Mouse (Mus musculus): ENCODE results near the gene Cdkn1a. TPM values are rescaled to one million over a fixed set of nuclear protein-coding genes. Genes with fewer than 3 reads are reported as not detected.

The Cdkn1a gene
- polyA plus RNA-seq, 1 experiment: 453 TPM

GRCm38 (mm10) chr17:29078519-29079383 is 12.0 kb upstream of the Cdkn1a start:
- TF ChIP-seq POLR2A (IDR thresholded peaks at IDR 0.05; ENCODE audit: low read depth, low read length) (peak; percentile 80), CTCF (IDR thresholded peaks at IDR 0.05; ENCODE audit: borderline replicate concordance, insufficient read depth, low read length) (no peak)
- H3K4me3 ChIP-seq (ENCODE audit: insufficient read depth, low read length): peak overlapping the region; percentile 47
- H3K27ac ChIP-seq (ENCODE audit: insufficient read depth, low read length): peak overlapping the region; percentile 99
- peaks cover 9% of the 10 kb centered on the region for H3K4me1 ChIP-seq (ENCODE audit: control insufficient read depth, insufficient read depth, low read length)

- no peak overlapping the region for H3K4me3 ChIP-seq (ENCODE audit: insufficient read depth, low read length)
- H3K4me1 ChIP-seq (ENCODE audit: control insufficient read depth, insufficient read depth, low read length): peaks cover 9% of the 10 kb centered on the region
- TF ChIP-seq CTCF (IDR thresholded peaks at IDR 0.05; ENCODE audit: borderline replicate concordance, insufficient read depth, low read length): no peak
- peak; percentile 70 for TF ChIP-seq POLR2A (IDR thresholded peaks at IDR 0.05; ENCODE audit: low read depth, low read length)
- peak overlapping the region; percentile 85 for H3K27ac ChIP-seq (ENCODE audit: insufficient read depth, low read length)
Measured at GRCm38 (mm10) chr17:29080758-29081617, 9.8 kb upstream of the Cdkn1a start.

GRCm38 (mm10) chr17:29081618-29082381 is 9.0 kb upstream of the Cdkn1a start:
- TF ChIP-seq CTCF (IDR thresholded peaks at IDR 0.05; ENCODE audit: borderline replicate concordance, insufficient read depth, low read length) (no peak), POLR2A (IDR thresholded peaks at IDR 0.05; ENCODE audit: low read depth, low read length) (no peak)
- H3K4me1 ChIP-seq (ENCODE audit: control insufficient read depth, insufficient read depth, low read length): peaks cover 9% of the 10 kb centered on the region
- no peak overlapping the region for H3K4me3 ChIP-seq (ENCODE audit: insufficient read depth, low read length)
- H3K27ac ChIP-seq (ENCODE audit: insufficient read depth, low read length): peak overlapping the region; percentile 85

- no peak for TF ChIP-seq POLR2A (IDR thresholded peaks at IDR 0.05; ENCODE audit: low read depth, low read length)
- TF ChIP-seq CTCF (IDR thresholded peaks at IDR 0.05; ENCODE audit: borderline replicate concordance, insufficient read depth, low read length): no peak
- H3K4me3 ChIP-seq (ENCODE audit: insufficient read depth, low read length): no peak overlapping the region
- no peak overlapping the region for H3K27ac ChIP-seq (ENCODE audit: insufficient read depth, low read length)
- peaks cover 9% of the 10 kb centered on the region for H3K4me1 ChIP-seq (ENCODE audit: control insufficient read depth, insufficient read depth, low read length)
Measured at GRCm38 (mm10) chr17:29083586-29083985, 7.2 kb upstream of the Cdkn1a start.

GRCm38 (mm10) chr17:29084656-29085055 is 6.1 kb upstream of the Cdkn1a start:
- H3K27ac ChIP-seq (ENCODE audit: insufficient read depth, low read length): no peak overlapping the region
- peaks cover 9% of the 10 kb centered on the region for H3K4me1 ChIP-seq (ENCODE audit: control insufficient read depth, insufficient read depth, low read length)
- H3K4me3 ChIP-seq (ENCODE audit: insufficient read depth, low read length): no peak overlapping the region
- TF ChIP-seq POLR2A (IDR thresholded peaks at IDR 0.05; ENCODE audit: low read depth, low read length) (no peak), CTCF (IDR thresholded peaks at IDR 0.05; ENCODE audit: borderline replicate concordance, insufficient read depth, low read length) (no peak)

GRCm38 (mm10) chr17:29085266-29085665 is 5.5 kb upstream of the Cdkn1a start:
- no peak overlapping the region for H3K27ac ChIP-seq (ENCODE audit: insufficient read depth, low read length)
- no peak overlapping the region for H3K4me3 ChIP-seq (ENCODE audit: insufficient read depth, low read length)
- peaks cover 9% of the 10 kb centered on the region for H3K4me1 ChIP-seq (ENCODE audit: control insufficient read depth, insufficient read depth, low read length)
- no peak for TF ChIP-seq CTCF (IDR thresholded peaks at IDR 0.05; ENCODE audit: borderline replicate concordance, insufficient read depth, low read length)
- TF ChIP-seq POLR2A (IDR thresholded peaks at IDR 0.05; ENCODE audit: low read depth, low read length): no peak

GRCm38 (mm10) chr17:29086916-29087315 is 3.9 kb upstream of the Cdkn1a start:
- TF ChIP-seq POLR2A (IDR thresholded peaks at IDR 0.05; ENCODE audit: low read depth, low read length): no peak
- TF ChIP-seq CTCF (IDR thresholded peaks at IDR 0.05; ENCODE audit: borderline replicate concordance, insufficient read depth, low read length): no peak
- Histone ChIP-seq H3K27ac (ENCODE audit: insufficient read depth, low read length) (no peak overlapping the region), H3K4me3 (ENCODE audit: insufficient read depth, low read length) (no peak overlapping the region), H3K4me1 (ENCODE audit: control insufficient read depth, insufficient read depth, low read length) (peaks cover 3% of the 10 kb centered on the region; the same call in 1 of the 2 replicates)

- TF ChIP-seq POLR2A (IDR thresholded peaks at IDR 0.05; ENCODE audit: low read depth, low read length) (peak; percentile 50; the same call in 1 of the 2 replicates), CTCF (IDR thresholded peaks at IDR 0.05; ENCODE audit: borderline replicate concordance, insufficient read depth, low read length) (no peak)
- no peaks in the 10 kb centered on the region for H3K4me1 ChIP-seq (ENCODE audit: control insufficient read depth, insufficient read depth, low read length)
- peak overlapping the region; percentile 42 for H3K4me3 ChIP-seq (ENCODE audit: insufficient read depth, low read length)
- peak overlapping the region; percentile 89 for H3K27ac ChIP-seq (ENCODE audit: insufficient read depth, low read length)
Measured at GRCm38 (mm10) chr17:29091348-29091944, 670 bp downstream of the Cdkn1a start.

- Histone ChIP-seq H3K4me3 (ENCODE audit: insufficient read depth, low read length) (peak overlapping the region; percentile 42), H3K4me1 (ENCODE audit: control insufficient read depth, insufficient read depth, low read length) (no peaks in the 10 kb centered on the region), H3K27ac (ENCODE audit: insufficient read depth, low read length) (peak overlapping the region; percentile 89)
- TF ChIP-seq CTCF (IDR thresholded peaks at IDR 0.05; ENCODE audit: borderline replicate concordance, insufficient read depth, low read length): no peak
- TF ChIP-seq POLR2A (IDR thresholded peaks at IDR 0.05; ENCODE audit: low read depth, low read length): no peak
Measured at GRCm38 (mm10) chr17:29092497-29092896, 1.7 kb downstream of the Cdkn1a start.

Data from embryonic fibroblast, embryonic 13.5 days (primary cell).